Mouse (Mus musculus): ENCODE measurements around the gene Gm10309. TPM values are rescaled to one million over a fixed set of nuclear protein-coding genes. Genes with fewer than 3 reads are reported as not detected.

Gm10309 gene
- total RNA-seq, 2 experiments from 2014 or later = 0.13 TPM; not detected in 1

- DNase-seq (ENCODE audit: low spot score in 2 of 2) = no peak
These were observed 10.1 kb upstream of the Gm10309 start for GRCm38 (mm10) chr17:86514974-86515620.

DNA sequence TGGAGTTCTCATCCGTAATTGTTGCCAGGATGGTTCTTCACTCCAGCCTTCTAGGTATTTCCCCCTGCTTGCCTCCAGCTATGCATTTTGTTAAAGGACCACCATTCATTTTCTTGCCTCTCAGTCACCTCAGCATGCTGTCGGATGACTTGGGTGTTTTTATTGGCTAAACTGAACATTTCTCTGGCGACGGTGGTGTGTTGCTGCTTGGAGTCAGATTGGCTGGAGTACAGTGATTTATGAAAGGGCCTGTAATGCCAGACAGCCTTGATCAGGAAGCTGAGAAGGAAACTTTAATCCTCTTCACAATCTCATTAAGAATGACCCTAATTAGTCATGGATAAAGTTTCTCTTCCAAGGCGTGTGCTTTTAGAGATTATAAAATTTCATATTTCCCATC is 4.8 kb upstream of the Gm10309 start:
- DNase-seq (ENCODE audit: low spot score in 2 of 2) = no peak

DNA sequence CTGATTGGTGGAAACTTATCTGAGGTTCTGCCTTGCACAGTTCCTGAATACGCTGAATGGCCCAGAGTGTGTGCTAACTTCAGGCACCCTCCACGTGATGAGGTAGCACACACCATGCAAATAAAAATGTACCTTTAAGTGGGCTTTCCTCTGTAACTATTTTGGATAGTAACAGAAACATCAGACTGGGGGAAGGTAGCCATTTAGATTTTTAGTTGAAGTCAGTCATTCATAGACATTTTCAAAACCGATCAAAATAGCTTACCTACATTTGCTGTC is 3.1 kb upstream of the Gm10309 start:
- no peak for DNase-seq (ENCODE audit: low spot score in 2 of 2)

GRCm38 (mm10) chr17:86507342-86508211 is 2.5 kb upstream of the Gm10309 start:
- DNase-seq (ENCODE audit: low spot score in 2 of 2) = no peak

GRCm38 (mm10) chr17:86506881-86507280 is 1.8 kb upstream of the Gm10309 start:
- no peak for DNase-seq (ENCODE audit: low spot score in 2 of 2)

GRCm38 (mm10) chr17:86503208-86503897 is 1.7 kb downstream of the Gm10309 start:
- no peak for DNase-seq (ENCODE audit: low spot score in 2 of 2)

DNA sequence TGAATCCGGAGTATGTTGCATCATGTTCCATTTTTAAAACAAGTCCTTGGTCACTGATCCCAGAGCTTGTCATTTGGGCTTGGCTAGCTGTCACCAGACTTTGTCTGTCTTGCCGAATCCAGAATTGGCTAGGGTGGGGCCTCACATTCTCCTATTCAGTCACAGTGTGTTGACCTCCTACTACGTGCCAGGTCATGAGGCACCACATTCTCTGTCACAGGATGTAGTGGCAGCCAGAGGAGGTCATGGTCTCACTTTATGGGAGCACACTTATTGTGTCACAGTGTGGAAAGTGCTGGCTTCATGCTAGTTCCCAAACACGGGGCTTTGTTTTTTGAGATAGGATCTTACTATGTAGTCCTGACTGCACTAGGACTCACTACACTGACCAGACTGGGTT is 3.6 kb downstream of the Gm10309 start:
- no peak for DNase-seq (ENCODE audit: low spot score in 2 of 2)

- DNase-seq (ENCODE audit: low spot score in 2 of 2) = peak; percentile 28 to 45
These were observed 5.5 kb downstream of the Gm10309 start for GRCm38 (mm10) chr17:86499359-86500045.

GRCm38 (mm10) chr17:86497302-86497701 is 7.7 kb downstream of the Gm10309 start:
- no peak for DNase-seq (ENCODE audit: low spot score in 2 of 2)

DNA sequence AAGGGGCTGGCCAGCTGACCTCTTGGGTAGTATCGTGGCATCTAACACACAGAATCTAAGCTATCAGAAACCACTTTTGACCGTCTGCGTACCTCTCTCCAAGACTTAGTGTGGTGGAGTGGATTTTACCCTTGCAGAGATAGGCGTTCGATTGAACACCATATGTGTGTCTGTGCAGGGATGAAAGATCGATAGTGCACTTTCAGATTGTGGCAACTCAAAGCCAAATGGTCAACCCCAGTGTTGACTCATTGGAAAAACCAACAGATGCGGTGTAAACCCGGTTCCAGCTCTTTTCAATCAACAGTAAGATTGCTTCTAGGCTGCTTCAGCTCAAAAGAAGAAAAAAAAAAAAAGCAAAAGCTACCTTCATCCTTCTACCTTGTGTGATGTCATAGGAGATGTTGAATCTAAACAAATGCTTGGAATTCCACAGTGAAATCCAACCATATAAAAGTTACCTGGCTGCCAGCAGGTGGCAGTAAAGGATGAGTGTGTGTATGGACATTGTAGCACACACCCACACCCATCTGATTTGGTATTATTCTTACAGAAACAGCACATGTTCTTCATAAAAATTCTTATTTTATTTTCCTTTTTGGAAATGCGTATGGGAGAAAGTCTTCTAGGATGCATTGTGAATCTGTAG is 8.8 kb downstream of the Gm10309 start:
- DNase-seq (ENCODE audit: low spot score in 2 of 2) = peak in 1 of 2 experiments; percentile 33

- DNase-seq (ENCODE audit: low spot score in 2 of 2) = no peak
These were observed 10.1 kb downstream of the Gm10309 start for GRCm38 (mm10) chr17:86494895-86495294.

DNA sequence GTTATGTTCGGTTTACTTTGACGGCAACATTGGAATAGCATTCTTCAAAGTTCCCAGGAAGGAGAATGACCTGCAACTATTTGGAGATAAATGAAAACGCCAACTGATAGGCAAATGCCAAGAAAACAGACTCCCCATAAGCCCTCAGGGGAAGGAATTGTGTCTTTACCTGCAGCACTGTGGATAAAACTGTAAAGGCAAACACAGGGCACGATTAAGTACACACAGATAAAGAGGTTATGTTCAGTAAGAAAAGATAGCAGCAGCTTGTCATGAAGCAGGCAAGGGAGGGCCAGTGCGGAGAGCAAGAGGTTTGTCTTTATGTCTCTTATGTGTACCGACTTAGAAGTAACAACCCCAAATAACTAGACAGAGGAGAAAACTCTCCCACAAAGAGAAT is 10.5 kb downstream of the Gm10309 start:
- DNase-seq (ENCODE audit: low spot score in 2 of 2) = no peak

- no peak for DNase-seq (ENCODE audit: low spot score in 2 of 2)
These were observed 11.1 kb downstream of the Gm10309 start for GRCm38 (mm10) chr17:86493891-86494420.

DNA sequence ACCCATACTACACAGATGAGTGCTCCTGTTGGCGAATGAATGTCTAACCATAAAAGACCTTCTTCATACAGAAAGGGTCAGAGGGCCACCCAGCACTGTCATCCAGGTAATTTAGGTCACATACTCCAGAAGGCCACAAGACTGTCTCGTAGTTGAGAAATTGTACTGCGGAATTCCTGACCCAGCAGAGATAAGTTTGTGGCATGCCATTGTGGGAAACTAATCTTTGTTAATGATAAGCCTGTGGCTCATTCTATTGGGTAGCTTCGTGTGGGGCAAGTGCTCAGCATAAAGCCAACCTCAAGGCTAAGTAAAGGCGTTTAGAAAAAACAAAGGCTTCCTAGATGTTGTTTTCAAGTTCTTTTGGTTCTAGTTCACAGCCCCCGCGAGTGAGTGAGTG is 12.7 kb downstream of the Gm10309 start:
- DNase-seq (ENCODE audit: low spot score in 2 of 2) = no peak

- DNase-seq (ENCODE audit: low spot score in 2 of 2) = no peak
These were observed 15.2 kb downstream of the Gm10309 start for GRCm38 (mm10) chr17:86489827-86490226.

GRCm38 (mm10) chr17:86487450-86487849 is 17.6 kb downstream of the Gm10309 start:
- no peak for DNase-seq (ENCODE audit: low spot score in 2 of 2)

DNA sequence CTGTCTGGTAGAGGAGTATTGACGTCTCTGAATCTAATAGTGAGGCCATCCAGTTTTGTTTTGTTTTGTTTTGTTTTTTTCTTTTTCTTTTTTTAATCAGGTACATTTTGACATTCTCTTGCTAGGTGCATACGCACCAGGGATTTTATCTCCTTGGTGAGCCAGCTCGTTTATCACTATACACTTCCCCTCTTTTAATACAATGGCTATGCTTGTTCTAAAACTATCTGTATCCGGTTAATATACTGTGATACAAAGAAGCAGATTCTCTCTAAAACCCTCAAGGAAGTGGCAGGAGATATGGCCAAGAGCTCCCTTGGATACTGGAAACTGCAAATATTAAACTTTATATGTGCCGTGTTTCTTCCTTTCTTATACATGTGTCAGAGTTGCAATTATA is 18.4 kb downstream of the Gm10309 start:
- no peak for DNase-seq (ENCODE audit: low spot score in 2 of 2)

DNA sequence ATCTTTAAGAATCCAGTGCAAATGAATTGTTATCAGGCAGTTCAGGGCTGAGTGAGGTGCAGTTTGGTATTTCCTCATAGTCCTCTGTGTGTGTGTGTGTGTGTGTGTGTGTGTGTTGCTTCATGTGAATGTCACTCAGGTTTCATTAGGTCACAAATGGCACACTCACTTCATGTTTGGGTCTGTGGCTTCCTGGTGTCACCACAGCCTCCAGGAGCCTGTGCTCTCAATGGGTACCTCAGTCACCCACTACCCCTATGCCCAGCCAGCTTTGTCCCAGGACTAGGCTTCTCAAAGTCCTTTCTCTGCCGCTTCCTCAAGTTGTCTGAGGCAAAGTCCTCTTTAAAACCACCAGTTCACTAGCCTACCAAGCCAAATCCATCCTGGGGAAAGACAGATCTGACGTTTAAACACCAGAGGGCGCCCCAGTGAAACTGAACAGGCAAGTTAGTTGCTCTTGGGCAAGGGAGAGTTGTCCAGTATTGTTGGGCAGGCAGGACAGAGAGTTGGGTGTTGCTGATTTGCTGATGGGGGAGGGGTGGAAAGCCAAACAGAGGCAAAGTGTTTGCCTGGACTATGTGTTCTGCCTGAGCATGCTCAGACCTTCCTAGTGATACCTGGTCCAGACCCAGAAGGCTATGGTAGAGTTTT is 20.8 kb downstream of the Gm10309 start:
- peak; percentile 67 to 82 for DNase-seq (ENCODE audit: low spot score in 2 of 2)

- no peak for DNase-seq (ENCODE audit: low spot score in 2 of 2)
These were observed 22.4 kb downstream of the Gm10309 start for GRCm38 (mm10) chr17:86482675-86483074.

DNA sequence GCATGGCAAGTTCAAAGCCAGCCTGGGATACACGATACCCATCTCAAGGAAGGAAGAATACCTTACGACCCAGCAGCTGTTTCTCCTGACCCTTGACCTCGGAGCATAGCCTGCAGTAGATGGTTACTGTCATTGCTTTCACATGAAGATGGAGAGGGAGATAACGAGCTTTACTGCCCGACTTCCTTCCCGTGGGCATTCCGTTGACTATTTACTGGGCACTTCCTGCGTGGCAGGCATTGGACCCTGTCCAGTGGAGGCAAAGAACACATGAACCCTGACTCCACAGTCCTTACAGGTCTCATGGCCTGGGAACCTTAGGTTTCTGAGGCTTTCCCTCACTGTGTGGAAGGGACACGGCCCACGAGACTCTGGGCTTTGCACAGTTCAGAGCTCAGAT is 25.6 kb downstream of the Gm10309 start:
- DNase-seq (ENCODE audit: low spot score in 2 of 2) = no peak

Measured in gastrocnemius, postnatal 4 days (tissue).